Mouse (Mus musculus): ENCODE measurements around the gene Ufsp1. TPM values are rescaled to one million over a fixed set of nuclear protein-coding genes. Genes with fewer than 3 reads are reported as not detected.
A peak's percentile ranks its signal among the peaks of the same experiment; 100 is the strongest.

Ufsp1 gene
- total and polyA plus RNA-seq, 3 experiments = 6.9 to 16.1 TPM; not detected in 1

- TF ChIP-seq CHD1 (IDR thresholded peaks at IDR 0.05; ENCODE audit: low read depth, low read length) (no peak), HCFC1 (IDR thresholded peaks at IDR 0.05; ENCODE audit: low read depth, low read length) (no peak), USF1 (IDR thresholded peaks at IDR 0.05; ENCODE audit: low read depth, low read length) (no peak), MEF2A (IDR thresholded peaks at IDR 0.05; ENCODE audit: extremely low read depth, insufficient replicate concordance, low read depth, low read length, poor library complexity, severe bottlenecking) (no peak), ETS1 (IDR thresholded peaks at IDR 0.05; ENCODE audit: low read depth, low read length) (no peak), ELF1 (IDR thresholded peaks at IDR 0.05; ENCODE audit: low read depth, low read length) (no peak), POLR2A (IDR thresholded peaks at IDR 0.05; ENCODE audit: control insufficient read depth in 1 of 2, insufficient read depth in 1 of 2, low read depth in 1 of 2, low read length in 2 of 2, poor library complexity in 1 of 2) (no peak), CTCF (IDR thresholded peaks at IDR 0.05 in 2 of 3, conservative IDR thresholded peaks at IDR 0.05 in 1 of 3; ENCODE audit: control insufficient read depth in 1 of 3, insufficient read depth in 1 of 3, low read depth in 2 of 3, low read length in 3 of 3, poor library complexity in 1 of 3, severe bottlenecking in 1 of 3) (no peak), GATA1 (IDR thresholded peaks at IDR 0.05; ENCODE audit: low read depth, low read length) (no peak), BHLHE40 (IDR thresholded peaks at IDR 0.05; ENCODE audit: borderline replicate concordance, low read depth, low read length) (no peak), ZKSCAN1 (IDR thresholded peaks at IDR 0.05; ENCODE audit: low read depth, low read length) (no peak), GABPA (IDR thresholded peaks at IDR 0.05; ENCODE audit: low read depth, low read length) (no peak), TCF12 (IDR thresholded peaks at IDR 0.05; ENCODE audit: low read depth, low read length) (no peak)
- Histone ChIP-seq H3K4me1 (ENCODE audit: control insufficient read depth in 1 of 2, insufficient read depth in 2 of 2, low read length in 2 of 2) (peaks cover 2 to 8% of the 10 kb centered on the region in 2 experiments; a peak in 3 of 4 replicates), H3K9me3 (replicated peaks; ENCODE audit: insufficient read depth, low read length) (no peaks in the 10 kb centered on the region), H3K4me3 (ENCODE audit: control insufficient read depth in 1 of 2, insufficient read depth in 1 of 2, low read depth in 2 of 2, low read length in 2 of 2) (no peak overlapping the region), H3K27ac (ENCODE audit: control insufficient read depth, low read depth, low read length) (no peak overlapping the region), H3K79me2 (ENCODE audit: control insufficient read depth, insufficient read depth, low read length, poor library complexity) (no peaks in the 10 kb centered on the region), H3K9ac (ENCODE audit: control insufficient read depth, low read depth, low read length, poor library complexity, severe bottlenecking) (no peak overlapping the region), H3K27me3 (ENCODE audit: control insufficient read depth in 1 of 2, insufficient read depth in 2 of 2, low read length in 2 of 2) (no peaks in the 10 kb centered on the region), H3K36me3 (ENCODE audit: control insufficient read depth in 1 of 2, insufficient read depth in 2 of 2, low read length in 2 of 2) (peaks cover 0 to 9% of the 10 kb centered on the region in 2 experiments; a peak in 2 of 4 replicates)
- no peak for DNase-seq (ENCODE audit: low read depth, low spot score)
Observed at GRCm38 (mm10) chr5:137330910-137331309, 36.5 kb downstream of the Ufsp1 start.

GRCm38 (mm10) chr5:137332857-137333511 is 38.6 kb downstream of the Ufsp1 start:
- peak; percentile 46 for DNase-seq (ENCODE audit: low read depth, low spot score)
- peak overlapping the region; percentile 65 to 84 for H3K4me3 ChIP-seq (ENCODE audit: control insufficient read depth in 1 of 2, insufficient read depth in 1 of 2, low read depth in 2 of 2, low read length in 2 of 2)
- peaks cover 0 to 9% of the 10 kb centered on the region in 2 experiments; a peak in 2 of 4 replicates for H3K36me3 ChIP-seq (ENCODE audit: control insufficient read depth in 1 of 2, insufficient read depth in 2 of 2, low read length in 2 of 2)
- no peaks in the 10 kb centered on the region for H3K27me3 ChIP-seq (ENCODE audit: control insufficient read depth in 1 of 2, insufficient read depth in 2 of 2, low read length in 2 of 2)
- H3K27ac ChIP-seq (ENCODE audit: control insufficient read depth, low read depth, low read length) = no peak overlapping the region
- TF ChIP-seq ZKSCAN1 (IDR thresholded peaks at IDR 0.05; ENCODE audit: low read depth, low read length) (no peak), POLR2A (IDR thresholded peaks at IDR 0.05; ENCODE audit: control insufficient read depth in 1 of 2, insufficient read depth in 1 of 2, low read depth in 1 of 2, low read length in 2 of 2, poor library complexity in 1 of 2) (0 out of 4 replicates have a peak, but pooled peaks of 1 of the 2 experiments have one; percentile 14), NRF1 (IDR thresholded peaks at IDR 0.05; ENCODE audit: insufficient read depth, low read depth, low read length, poor library complexity, severe bottlenecking) (no peak)
- H3K79me2 ChIP-seq (ENCODE audit: control insufficient read depth, insufficient read depth, low read length, poor library complexity) = no peaks in the 10 kb centered on the region
- peaks cover 2 to 13% of the 10 kb centered on the region in 2 experiments; a peak in 3 of 4 replicates for H3K4me1 ChIP-seq (ENCODE audit: control insufficient read depth in 1 of 2, insufficient read depth in 2 of 2, low read length in 2 of 2)
- peak overlapping the region; percentile 66 for H3K9ac ChIP-seq (ENCODE audit: control insufficient read depth, low read depth, low read length, poor library complexity, severe bottlenecking)
- no peaks in the 10 kb centered on the region for H3K9me3 ChIP-seq (replicated peaks; ENCODE audit: insufficient read depth, low read length)

All from MEL (cell line).